Mouse (Mus musculus): ENCODE results near the gene Slc8b1. TPM values are rescaled to one million over a fixed set of nuclear protein-coding genes. Genes with fewer than 3 reads are reported as not detected.

Gene Slc8b1
- polyA plus RNA-seq, 2 experiments, result 3.7 to 13.2 TPM

DNA sequence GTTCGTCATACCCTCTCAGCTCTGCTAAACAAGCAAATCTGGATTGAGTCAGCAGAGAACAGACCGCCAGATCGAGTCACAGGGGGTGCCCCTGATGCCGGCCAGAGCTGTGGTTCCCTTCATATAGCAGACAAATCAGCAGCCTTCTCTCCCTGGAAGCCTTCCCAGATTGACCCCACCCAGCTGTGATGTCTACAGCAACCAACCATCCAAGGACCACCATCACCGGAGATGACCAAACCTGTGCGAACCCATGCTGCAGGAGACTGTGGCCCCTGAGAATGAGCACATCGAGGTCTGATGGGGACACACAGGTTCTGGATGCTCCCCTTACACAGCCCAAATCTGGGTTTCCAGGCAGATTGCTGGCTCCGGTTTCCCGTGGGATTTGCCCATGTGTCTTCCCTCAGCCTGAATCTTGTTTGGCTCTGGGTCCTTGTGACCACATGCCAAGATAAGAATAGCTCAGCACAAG, 8.8 kb upstream of the Slc8b1 start:
- H3K9ac ChIP-seq (ENCODE audit: low read depth, low read length, severe bottlenecking), result peak overlapping the region; percentile 80
- peak overlapping the region; percentile 89 for H3K4me3 ChIP-seq (replicated peaks; ENCODE audit: low read length)
- H3K27me3 ChIP-seq (ENCODE audit: control insufficient read depth, insufficient read depth, low read length), result no peaks in the 10 kb centered on the region
- peak overlapping the region; percentile 94 for H3K4me2 ChIP-seq (replicated peaks; ENCODE audit: low read depth, low read length, severe bottlenecking)
- no peak for DNase-seq (ENCODE audit: low spot score)
- ATAC-seq (ENCODE audit: low FRiP score, low read depth), result no peak
- WGBS, result 62% methylated on average over 9 of the region's 9 CpGs
- TF ChIP-seq POLR2A (IDR thresholded peaks at IDR 0.05; ENCODE audit: borderline replicate concordance, extremely low read depth, insufficient read depth, insufficient read length), result no peak
- peaks cover 12% of the 10 kb centered on the region for H3K4me1 ChIP-seq (ENCODE audit: control insufficient read depth, insufficient read depth, low read length)
- no peaks in the 10 kb centered on the region for H3K9me3 ChIP-seq (ENCODE audit: control insufficient read depth, low read length)
- no peaks in the 10 kb centered on the region; the same call in 1 of the 2 replicates for H3K36me3 ChIP-seq (ENCODE audit: control insufficient read depth, insufficient read depth, low read length)
- H3K27ac ChIP-seq (replicated peaks; ENCODE audit: low read depth, low read length), result no peak overlapping the region

- no peak for TF ChIP-seq POLR2A (IDR thresholded peaks at IDR 0.05; ENCODE audit: borderline replicate concordance, extremely low read depth, insufficient read depth, insufficient read length)
- peak overlapping the region; percentile 80 for H3K9ac ChIP-seq (ENCODE audit: low read depth, low read length, severe bottlenecking)
- H3K27me3 ChIP-seq (ENCODE audit: control insufficient read depth, insufficient read depth, low read length), result no peaks in the 10 kb centered on the region
- H3K9me3 ChIP-seq (ENCODE audit: control insufficient read depth, low read length), result no peaks in the 10 kb centered on the region
- peak overlapping the region; percentile 94 for H3K4me2 ChIP-seq (replicated peaks; ENCODE audit: low read depth, low read length, severe bottlenecking)
- ATAC-seq (ENCODE audit: low FRiP score, low read depth) (no peak), DNase-seq (ENCODE audit: low spot score) (no peak)
- H3K36me3 ChIP-seq (ENCODE audit: control insufficient read depth, insufficient read depth, low read length), result no peaks in the 10 kb centered on the region; the same call in 1 of the 2 replicates
- no peak overlapping the region for H3K27ac ChIP-seq (replicated peaks; ENCODE audit: low read depth, low read length)
- H3K4me3 ChIP-seq (replicated peaks; ENCODE audit: low read length), result peak overlapping the region; percentile 89
- 10% methylated on average over 10 of the region's 12 CpGs for WGBS
- H3K4me1 ChIP-seq (ENCODE audit: control insufficient read depth, insufficient read depth, low read length), result peaks cover 12% of the 10 kb centered on the region
These were observed 8.3 kb upstream of the Slc8b1 start for GRCm38 (mm10) chr5:120502675-120503143.

- Histone ChIP-seq H3K4me2 (replicated peaks; ENCODE audit: low read depth, low read length, severe bottlenecking) (peak within 1 kb of the TSS; percentile 94), H3K27ac (replicated peaks; ENCODE audit: low read depth, low read length) (no peak within 1 kb of the TSS), H3K4me1 (ENCODE audit: control insufficient read depth, insufficient read depth, low read length) (peaks cover 12% of the 10 kb centered on the region), H3K9me3 (ENCODE audit: control insufficient read depth, low read length) (no peaks in the 10 kb centered on the region), H3K27me3 (ENCODE audit: control insufficient read depth, insufficient read depth, low read length) (no peaks in the 10 kb centered on the region), H3K9ac (ENCODE audit: low read depth, low read length, severe bottlenecking) (peak within 1 kb of the TSS; percentile 80), H3K4me3 (replicated peaks; ENCODE audit: low read length) (peak within 1 kb of the TSS; percentile 89), H3K36me3 (ENCODE audit: control insufficient read depth, insufficient read depth, low read length) (no peaks in the 10 kb centered on the region)
- TF ChIP-seq POLR2A (IDR thresholded peaks at IDR 0.05; ENCODE audit: borderline replicate concordance, extremely low read depth, insufficient read depth, insufficient read length), result 0 out of 2 replicates have a peak, but pooled peaks have one; percentile 35
- DNase-seq (ENCODE audit: low spot score), result peak; percentile 82
- under 1% methylated on average over 38 of the region's 55 CpGs for WGBS
- peak; percentile 87 for ATAC-seq (ENCODE audit: low FRiP score, low read depth)
These were observed 7.7 kb upstream of the Slc8b1 start, which contains the start of gene Plbd2 for GRCm38 (mm10) chr5:120503144-120503795. TSS of gene Plbd2 (minus strand) at chr5:120503625.

DNA sequence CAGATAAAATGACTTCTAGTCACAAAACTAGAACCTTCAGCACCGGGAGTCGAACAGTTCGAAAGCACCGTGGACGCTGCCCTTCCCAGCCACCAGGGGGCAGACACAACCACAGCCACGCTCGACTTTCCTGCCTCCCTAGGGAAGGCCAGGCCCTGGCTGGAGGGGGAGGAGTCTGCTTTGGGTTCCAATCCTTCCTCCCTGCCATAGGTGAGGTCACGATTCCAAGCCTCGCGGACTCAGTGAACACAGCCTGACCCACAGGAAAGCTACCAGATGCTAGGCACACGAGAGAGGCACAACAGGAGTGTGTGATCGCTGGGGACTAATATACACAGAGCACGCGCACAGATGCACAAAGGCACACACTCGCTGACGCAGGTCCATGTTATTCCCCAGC, 5.6 kb upstream of the Slc8b1 start:
- no peak overlapping the region for H3K27ac ChIP-seq (replicated peaks; ENCODE audit: low read depth, low read length)
- H3K9ac ChIP-seq (ENCODE audit: low read depth, low read length, severe bottlenecking), result no peak overlapping the region
- H3K4me3 ChIP-seq (replicated peaks; ENCODE audit: low read length), result no peak overlapping the region
- ATAC-seq (ENCODE audit: low FRiP score, low read depth) (no peak), DNase-seq (ENCODE audit: low spot score) (peak; percentile 68)
- 23% methylated on average over 16 of the region's 16 CpGs for WGBS
- H3K4me2 ChIP-seq (replicated peaks; ENCODE audit: low read depth, low read length, severe bottlenecking), result no peak overlapping the region
- H3K4me1 ChIP-seq (ENCODE audit: control insufficient read depth, insufficient read depth, low read length), result peaks cover 12% of the 10 kb centered on the region
- no peaks in the 10 kb centered on the region for H3K9me3 ChIP-seq (ENCODE audit: control insufficient read depth, low read length)
- H3K27me3 ChIP-seq (ENCODE audit: control insufficient read depth, insufficient read depth, low read length), result no peaks in the 10 kb centered on the region
- no peak for TF ChIP-seq POLR2A (IDR thresholded peaks at IDR 0.05; ENCODE audit: borderline replicate concordance, extremely low read depth, insufficient read depth, insufficient read length)
- H3K36me3 ChIP-seq (ENCODE audit: control insufficient read depth, insufficient read depth, low read length), result no peaks in the 10 kb centered on the region

- DNase-seq (ENCODE audit: low spot score) (no peak), ATAC-seq (ENCODE audit: low FRiP score, low read depth) (no peak)
- WGBS, result 69% methylated on average over 9 of the region's 9 CpGs
- H3K4me2 ChIP-seq (replicated peaks; ENCODE audit: low read depth, low read length, severe bottlenecking), result no peak overlapping the region
- no peak for TF ChIP-seq POLR2A (IDR thresholded peaks at IDR 0.05; ENCODE audit: borderline replicate concordance, extremely low read depth, insufficient read depth, insufficient read length)
- H3K9ac ChIP-seq (ENCODE audit: low read depth, low read length, severe bottlenecking), result no peak overlapping the region
- H3K36me3 ChIP-seq (ENCODE audit: control insufficient read depth, insufficient read depth, low read length), result no peaks in the 10 kb centered on the region
- no peaks in the 10 kb centered on the region for H3K9me3 ChIP-seq (ENCODE audit: control insufficient read depth, low read length)
- peaks cover 15% of the 10 kb centered on the region for H3K4me1 ChIP-seq (ENCODE audit: control insufficient read depth, insufficient read depth, low read length)
- no peak overlapping the region for H3K4me3 ChIP-seq (replicated peaks; ENCODE audit: low read length)
- H3K27ac ChIP-seq (replicated peaks; ENCODE audit: low read depth, low read length), result no peak overlapping the region
- no peaks in the 10 kb centered on the region for H3K27me3 ChIP-seq (ENCODE audit: control insufficient read depth, insufficient read depth, low read length)
These were observed 5.2 kb upstream of the Slc8b1 start for GRCm38 (mm10) chr5:120505781-120506180.
